Mouse (Mus musculus) erythroblast, embryonic 14.5 days (primary cell): ENCODE results near the gene Loxl1.

ENCODE experiments used
- GATA1 ChIP-seq: IDR thresholded peaks from 2 replicates; pipeline ENCODE4 v1.6.1; 2012; ENCODE audit warnings: low read length, inconsistent platforms, mixed read lengths
- TAL1 ChIP-seq: IDR thresholded peaks from 3 replicates; pipeline ENCODE4 v1.6.1; 2012; ENCODE audit warnings: low read length, inconsistent platforms, mixed read lengths

DNA sequence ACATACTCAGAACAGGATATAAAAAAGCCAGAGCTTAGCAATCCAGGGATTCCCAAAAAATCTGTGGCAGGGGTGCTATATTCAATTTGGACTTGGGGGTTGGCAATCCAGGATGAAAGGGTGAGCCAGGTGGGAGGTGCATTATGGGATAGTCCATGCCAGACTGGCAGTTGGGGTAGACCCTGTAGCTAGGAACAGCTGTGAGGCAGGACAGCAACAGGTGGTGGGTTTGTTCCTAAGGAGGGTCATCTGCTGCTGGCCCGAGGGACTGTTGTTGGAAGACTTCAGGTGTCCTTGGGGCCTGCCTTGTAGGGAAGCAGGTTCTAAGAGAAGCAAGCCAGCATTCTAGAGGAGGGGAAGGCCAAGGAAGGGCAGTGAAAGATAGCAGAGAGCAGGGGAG is 48.4 kb upstream of the Loxl1 start:
- TF ChIP-seq GATA1 (no peak), TAL1 (no peak)
